Mouse (Mus musculus) 416B (cell line): ENCODE results near the gene Inka1.

Source experiments
- DNase-seq: peaks from one replicate; pipeline ENCODE4 v3.0.0; 2011; ENCODE audit warnings: low read depth

The Inka1 gene

GRCm38 (mm10) chr9:107984052-107984753 lies 1.5 kb downstream of the Inka1 start:
- DNase-seq: no peak

- DNase-seq: peak; percentile 98
These were observed 2.2 kb downstream of the Inka1 start for GRCm38 (mm10) chr9:107983421-107983890.

- DNase-seq: peak; percentile 100
These were observed 2.9 kb downstream of the Inka1 start, which contains the start of gene Gm20661 for GRCm38 (mm10) chr9:107982681-107983346. Gene Gm20661 (plus strand): TSS chr9:107983058.

GRCm38 (mm10) chr9:107981684-107982605 lies 3.7 kb downstream of the Inka1 start:
- peak; percentile 67 for DNase-seq

GRCm38 (mm10) chr9:107978815-107979214 lies 6.9 kb downstream of the Inka1 start:
- DNase-seq: no peak

- peak; percentile 95 for DNase-seq
These were observed 10.0 kb downstream of the Inka1 start, which contains the start of gene Uba7 for GRCm38 (mm10) chr9:107975399-107976386. Gene Uba7 (plus strand): TSS chr9:107975505.

- peak; percentile 65 for DNase-seq
These were observed 11.0 kb downstream of the Inka1 start for GRCm38 (mm10) chr9:107974491-107975171.

DNA sequence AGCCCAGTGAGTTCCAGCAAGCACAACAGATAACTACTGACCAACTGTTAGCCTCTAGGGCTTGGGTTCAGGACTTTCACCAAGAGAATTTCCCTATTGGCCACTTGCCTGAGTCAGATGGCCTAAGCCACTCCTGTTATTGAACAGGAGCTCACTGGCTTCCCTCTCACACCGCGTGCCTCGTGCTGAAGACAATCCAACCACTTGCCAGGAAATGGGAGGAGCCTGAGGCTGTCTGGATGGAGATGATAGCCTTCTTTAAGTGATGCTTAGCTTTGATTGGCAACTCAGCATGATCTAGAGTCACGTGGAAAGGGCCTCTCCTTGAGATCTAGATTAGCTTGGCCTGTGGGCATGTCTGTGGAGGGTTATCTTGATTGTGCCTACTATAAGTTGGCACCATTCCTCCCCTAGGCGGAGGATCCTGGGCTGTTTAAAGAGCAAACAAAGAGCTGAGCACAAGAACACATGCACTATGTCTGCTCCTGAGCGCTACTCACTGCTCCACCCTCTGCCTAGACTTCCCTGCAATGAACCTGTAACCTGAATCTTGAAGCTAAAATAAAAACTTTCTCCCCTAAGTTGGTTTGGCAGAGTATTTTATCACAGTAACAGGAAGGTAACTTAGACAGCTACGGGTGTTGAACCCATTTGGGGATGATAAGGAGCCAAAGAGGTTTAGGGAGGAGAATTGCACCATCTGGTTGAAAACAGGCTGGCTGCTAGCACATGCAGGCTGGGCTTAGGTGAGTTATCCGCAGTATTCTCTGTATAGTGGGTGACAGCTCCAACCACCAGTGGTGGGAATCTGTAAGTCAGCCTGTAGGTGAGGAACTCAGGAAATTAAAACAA lies 13.8 kb downstream of the Inka1 start:
- DNase-seq: peak; percentile 99

DNA sequence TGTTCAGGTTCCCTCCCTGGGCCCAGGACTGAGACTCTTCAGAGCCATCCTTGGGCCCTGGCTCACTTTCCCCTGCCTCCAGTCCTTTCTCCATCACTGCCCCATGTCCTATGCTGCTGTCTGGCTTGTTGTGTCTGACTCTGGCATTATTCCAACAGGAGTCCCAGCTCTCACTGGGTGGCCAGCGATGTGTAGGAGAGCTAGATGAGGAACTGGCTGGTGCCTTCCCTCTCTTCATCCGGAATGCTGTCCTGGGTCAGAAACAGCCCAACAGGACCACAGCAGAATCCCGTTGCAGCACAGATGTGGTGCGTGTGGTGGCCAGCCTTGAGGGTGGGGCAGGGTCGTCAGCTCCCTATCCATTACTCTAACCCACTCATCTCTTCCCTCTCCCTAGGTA lies 15.4 kb downstream of the Inka1 start:
- no peak for DNase-seq

DNA sequence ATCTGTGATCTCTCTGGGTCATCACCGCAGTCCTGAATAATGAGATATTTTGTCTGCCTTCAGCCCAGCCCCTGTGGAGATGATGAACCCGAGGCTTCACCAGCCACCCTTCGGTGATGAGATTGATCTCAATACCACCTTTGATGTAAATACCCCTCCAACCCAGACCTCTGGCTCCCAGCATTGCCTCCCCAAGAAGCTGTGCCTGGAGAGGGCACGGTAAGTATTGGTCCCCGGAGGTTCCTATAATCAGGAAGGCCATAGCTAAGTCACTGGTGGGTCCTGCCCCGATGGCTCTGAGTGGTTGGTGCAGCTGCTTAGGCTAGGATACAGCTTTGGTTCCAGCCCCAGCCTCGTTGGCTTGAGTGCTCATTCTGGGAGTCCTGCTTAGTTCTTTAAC lies 17.1 kb downstream of the Inka1 start:
- DNase-seq: no peak

GRCm38 (mm10) chr9:107967437-107967836 lies 18.2 kb downstream of the Inka1 start:
- no peak for DNase-seq

DNA sequence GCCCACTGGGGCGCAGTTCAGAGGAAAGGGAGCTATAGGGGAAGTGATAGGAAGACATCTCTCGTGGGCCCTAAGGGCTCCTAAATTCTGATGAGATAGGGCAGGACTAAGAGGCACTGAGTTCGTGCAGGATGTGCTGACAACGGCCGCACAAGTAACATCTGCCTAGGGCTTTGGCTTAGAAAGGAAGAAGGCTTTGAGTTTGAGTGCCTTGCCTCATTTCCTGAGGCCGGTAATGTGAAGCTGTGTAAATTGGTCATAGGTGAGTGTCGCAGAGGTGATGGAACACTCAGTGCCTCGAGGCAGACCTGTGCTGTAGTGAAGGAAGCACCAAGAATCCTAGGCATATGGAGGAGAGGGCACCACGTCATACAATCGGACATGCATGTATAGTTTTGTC lies 19.0 kb downstream of the Inka1 start:
- no peak for DNase-seq

- no peak for DNase-seq
These were observed 21.0 kb downstream of the Inka1 start for GRCm38 (mm10) chr9:107964681-107965080.

DNA sequence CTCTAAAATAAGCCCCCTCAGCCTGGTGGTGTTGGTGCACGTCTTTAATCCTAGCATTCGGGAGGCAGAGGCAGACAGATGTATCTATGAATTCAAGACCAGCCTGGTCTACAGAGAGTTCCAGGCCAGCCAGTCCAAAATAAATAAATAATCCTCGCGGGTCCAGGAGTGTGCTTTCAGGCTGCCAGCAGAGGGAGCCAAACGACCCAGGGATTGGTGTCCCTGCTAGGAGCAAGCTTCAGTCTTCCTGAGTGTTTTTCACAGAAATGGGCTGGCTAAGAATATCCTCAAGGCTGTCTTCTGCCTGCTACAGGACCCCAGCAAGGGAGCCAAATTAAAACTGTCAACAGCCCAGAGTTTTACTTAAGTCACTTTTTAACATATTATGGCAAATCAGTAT lies 22.0 kb downstream of the Inka1 start:
- DNase-seq: peak; percentile 86

GRCm38 (mm10) chr9:107962916-107963315 lies 22.8 kb downstream of the Inka1 start:
- DNase-seq: no peak

DNA sequence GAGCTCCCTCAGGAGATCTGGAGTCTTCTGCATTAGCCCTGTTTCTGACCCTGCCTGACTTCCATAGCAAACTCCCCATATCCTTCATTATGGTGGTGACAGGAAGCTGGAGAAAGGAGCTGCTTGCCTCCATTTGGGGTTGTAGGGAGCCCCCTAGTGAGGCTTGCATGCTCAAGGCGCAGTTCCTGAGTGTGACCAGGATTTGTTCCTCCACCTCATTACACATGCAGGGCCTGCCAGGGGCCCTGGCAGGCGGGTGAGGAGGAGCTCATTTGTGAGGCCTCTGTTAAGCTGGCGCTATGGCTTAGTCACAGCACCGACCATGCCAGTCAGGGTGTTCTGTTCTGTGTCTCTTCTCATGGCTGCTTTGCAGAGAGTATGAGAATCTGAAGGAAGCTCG lies 23.8 kb downstream of the Inka1 start:
- DNase-seq: peak; percentile 36

DNA sequence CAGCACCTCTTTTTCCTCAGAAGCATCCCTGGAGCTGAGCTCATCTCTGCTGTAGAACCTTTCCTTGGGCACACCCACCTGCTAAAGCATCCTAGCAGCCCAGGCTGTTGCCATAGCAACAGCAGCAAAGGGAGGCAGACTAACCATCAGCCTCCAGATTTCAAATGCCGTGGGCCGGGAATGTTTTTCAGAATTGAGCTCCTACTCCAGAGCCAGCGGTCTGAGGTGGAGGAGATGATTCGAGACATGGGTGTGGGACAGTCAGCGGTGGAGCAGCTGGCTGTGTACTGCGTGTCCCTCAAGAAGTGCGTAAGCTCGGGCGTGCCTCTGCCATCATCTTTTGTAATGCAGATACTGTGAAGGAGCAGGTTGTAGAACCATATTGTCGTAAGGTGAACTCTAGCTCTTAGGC lies 24.3 kb downstream of the Inka1 start:
- DNase-seq: no peak

DNA sequence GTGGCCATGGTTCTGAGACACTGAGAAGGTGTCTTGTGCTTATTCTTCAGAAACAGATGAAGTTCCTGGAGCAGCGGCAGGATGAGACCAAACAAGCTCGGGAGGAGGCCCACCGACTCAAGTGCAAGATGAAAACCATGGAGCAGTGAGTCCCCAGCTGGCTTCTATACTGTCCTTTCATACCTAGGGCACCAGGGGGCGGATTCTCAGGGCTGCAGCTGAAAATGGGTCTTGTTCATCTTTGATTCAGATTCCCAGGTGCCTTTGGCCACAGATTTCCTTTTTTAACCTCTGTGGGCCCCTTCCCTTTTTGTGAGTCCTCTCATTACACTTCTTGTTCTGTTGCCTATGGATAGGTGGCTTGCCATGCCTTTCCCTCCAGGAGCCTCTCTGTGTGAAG lies 24.8 kb downstream of the Inka1 start:
- peak; percentile 27 for DNase-seq

DNA sequence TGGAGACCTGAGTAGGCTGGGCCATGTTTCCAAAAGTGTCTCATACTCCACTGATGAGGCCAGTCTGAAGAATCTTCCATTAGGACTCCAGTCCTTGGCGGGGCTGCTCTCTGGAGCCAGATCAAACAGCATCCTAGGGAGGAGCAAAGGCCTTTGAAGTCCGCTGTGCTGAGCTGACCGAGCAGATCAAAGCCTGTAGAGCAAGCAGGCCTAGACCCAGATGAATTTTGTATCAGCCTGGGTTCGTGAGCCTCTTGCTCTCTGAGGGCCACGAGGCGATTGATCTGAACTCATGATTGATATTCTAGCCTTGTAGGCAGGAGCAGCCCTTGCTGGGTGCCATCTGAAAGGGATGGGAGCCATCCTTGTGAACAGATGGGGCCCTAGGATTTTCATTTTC lies 25.8 kb downstream of the Inka1 start:
- DNase-seq: no peak

DNA sequence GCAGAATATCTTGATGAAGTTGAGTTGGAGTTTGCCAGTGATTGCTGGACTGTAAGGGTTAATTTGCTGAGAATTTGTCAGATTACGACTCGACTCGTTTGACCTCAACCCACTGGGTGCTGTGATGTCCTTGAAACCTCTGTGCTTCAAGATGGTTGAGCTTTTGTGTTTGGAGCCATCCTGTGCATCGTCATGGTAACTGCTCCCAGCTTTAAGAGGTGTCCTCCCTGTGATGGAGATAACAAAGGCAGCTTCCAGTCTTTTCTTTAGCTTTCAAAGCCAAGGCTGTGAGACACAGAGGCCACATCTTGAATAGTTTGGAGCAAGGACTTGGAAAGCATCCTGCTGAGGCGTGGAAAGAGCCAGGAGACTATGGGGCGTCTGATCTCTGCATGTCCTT lies 28.5 kb downstream of the Inka1 start:
- DNase-seq: no peak
